Mouse (Mus musculus) gastrocnemius, adult 8-10 months (tissue): ENCODE results near the gene Kctd17. TPM values are rescaled to one million over a fixed set of nuclear protein-coding genes. Genes with fewer than 3 reads are reported as not detected.
A peak's percentile ranks its signal among the peaks of the same experiment; 100 is the strongest.

Experiments used
- DNase-seq, 2 experiments: peaks; one replicate each; pipeline ENCODE4 v3.0.0; 2022; ENCODE audit warnings: low spot score in 2 of 2
- total RNA-seq, 4 experiments: library from RNA; stranded (reverse); gene quantifications; 2 replicates each; pipeline ENCODE4 v1.2.4; 2022

Gene Kctd17
- total RNA-seq: 10 to 100 TPM in 1 of 4 experiments, 1 to 10 TPM in 3; 5.9 to 10.3 (median 8.2) TPM

GRCm38 (mm10) chr15:78428391-78429138 lies at the start of gene Kctd17:
TSS of gene Kctd17 (plus strand) at chr15:78428564.
- peak in 1 of 2 experiments; percentile 55 for DNase-seq

- no peak for DNase-seq
Observed at GRCm38 (mm10) chr15:78380208-78380607, 48.2 kb upstream of the Kctd17 start.

- DNase-seq: no peak
Observed at GRCm38 (mm10) chr15:78380741-78381140, 47.6 kb upstream of the Kctd17 start.

- DNase-seq: no peak
Observed at GRCm38 (mm10) chr15:78382115-78382514, 46.2 kb upstream of the Kctd17 start.

GRCm38 (mm10) chr15:78383450-78384219 lies 44.7 kb upstream of the Kctd17 start:
- DNase-seq: no peak

- no peak for DNase-seq
Observed at GRCm38 (mm10) chr15:78384220-78385116, 43.9 kb upstream of the Kctd17 start.

- DNase-seq: no peak
Observed at GRCm38 (mm10) chr15:78385564-78385963, 42.8 kb upstream of the Kctd17 start.

GRCm38 (mm10) chr15:78390855-78391254 lies 37.5 kb upstream of the Kctd17 start:
- DNase-seq: no peak

- DNase-seq: no peak
Observed at GRCm38 (mm10) chr15:78395478-78395962, 32.8 kb upstream of the Kctd17 start, which contains the start of gene Tex33. TSS of gene Tex33 (minus strand) at chr15:78395912.

- peak; percentile 25 to 38 for DNase-seq
Observed at GRCm38 (mm10) chr15:78401345-78401744, 27.0 kb upstream of the Kctd17 start.

GRCm38 (mm10) chr15:78401921-78402320 lies 26.4 kb upstream of the Kctd17 start:
- DNase-seq: peak; percentile 59 to 70

- peak in 1 of 2 experiments; percentile 18 for DNase-seq
Observed at GRCm38 (mm10) chr15:78402423-78402822, 25.9 kb upstream of the Kctd17 start.

GRCm38 (mm10) chr15:78403301-78403741 lies 25.0 kb upstream of the Kctd17 start:
- DNase-seq: no peak

- no peak for DNase-seq
Observed at GRCm38 (mm10) chr15:78403896-78404295, 24.5 kb upstream of the Kctd17 start.

GRCm38 (mm10) chr15:78405098-78405497 lies 23.3 kb upstream of the Kctd17 start:
- DNase-seq: peak in 1 of 2 experiments; percentile 22

- DNase-seq: peak; percentile 90 to 93
Observed at GRCm38 (mm10) chr15:78405517-78406211, 22.7 kb upstream of the Kctd17 start, which contains the start of gene Tst. TSS of gene Tst (minus strand) at chr15:78405907.

- DNase-seq: peak; percentile 83 to 88
Observed at GRCm38 (mm10) chr15:78406293-78406934, 21.9 kb upstream of the Kctd17 start, which contains the start of gene Mpst. TSS of gene Mpst (plus strand) at chr15:78406416.

GRCm38 (mm10) chr15:78409570-78410052 lies 18.8 kb upstream of the Kctd17 start:
- no peak for DNase-seq

GRCm38 (mm10) chr15:78413083-78413718 lies 15.2 kb upstream of the Kctd17 start:
- DNase-seq: no peak
